Comparison of ENCODE assay signal across 24 mouse cellular contexts in the genomic region with DNA sequence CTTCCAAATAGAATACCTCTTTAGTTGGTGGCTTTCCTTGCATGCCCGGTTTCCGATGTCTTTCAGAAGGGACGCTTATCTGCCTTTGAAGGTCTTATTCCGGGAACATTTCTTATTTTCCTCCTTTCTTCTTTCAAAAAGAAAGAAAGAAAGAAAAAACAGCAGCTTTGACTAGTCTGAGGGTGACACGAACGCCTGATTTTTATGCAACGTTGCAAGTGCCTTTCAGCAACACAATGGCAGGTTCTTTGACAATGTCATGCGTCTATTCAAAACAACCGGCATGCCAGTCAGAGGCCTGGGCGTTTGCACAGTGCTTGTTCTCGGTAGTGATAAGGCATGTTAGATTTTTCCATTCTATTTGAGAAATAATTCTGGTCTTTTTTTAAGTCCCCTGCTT. TPM values are rescaled to one million over a fixed set of nuclear protein-coding genes. Genes with fewer than 3 reads are reported as not detected.
DNase-seq lines count a peak whose midpoint lies in the region; ATAC-seq lines count a peak whose summit lies in the region.
"Had no signal": no experiment of that assay in that cellular context is flagged by ENCODE, and none has a peak within 500 bp of the region (broad histone marks: within the 10 kb centered on the region; RNA-seq: fewer than 3 reads in every experiment).

No protein-coding gene starts in this region.

- no peaks in the 10 kb centered on the region for H3K9me3 ChIP-seq in midbrain, embryonic 14.5 days (ENCODE audit: control insufficient read depth, low read length)
- H3K9me3 ChIP-seq in midbrain, embryonic 15.5 days = no peaks in the 10 kb centered on the region
- H3K9me3 ChIP-seq in forebrain, embryonic 14.5 days (replicated peaks; ENCODE audit: control insufficient read depth, low read length) = no peaks in the 10 kb centered on the region
- H3K9me3 ChIP-seq: embryonic facial prominence, embryonic 10.5 days; heart, embryonic 12.5 days; hindbrain, embryonic 15.5 days had no signal

- DNase-seq in heart, adult 11 months = peak; percentile 36
- no peak for DNase-seq in heart, postnatal 10 days
- peak; percentile 60 for DNase-seq in midbrain, embryonic 14.5 days
- peak; percentile 68 for DNase-seq in forebrain, embryonic 14.5 days (ENCODE audit: low spot score)
- DNase-seq in kidney, postnatal 14 days = no peak
- DNase-seq in yolk sac, embryonic 10.5 days (ENCODE audit: low spot score) = no peak
- DNase-seq: adrenal gland, postnatal 14 days; cerebellum, adult 18-20 months; cerebellum, adult 9-11 months; cerebellum, postnatal 36 days; gastrocnemius, postnatal 14 days; heart, postnatal 36 days had no signal

- H3K4me2 ChIP-seq in midbrain, embryonic 14.5 days (ENCODE audit: low read length) = no peak overlapping the region
- H3K4me2 ChIP-seq in midbrain, embryonic 15.5 days = no peak overlapping the region
- H3K4me2 ChIP-seq in forebrain, embryonic 14.5 days (ENCODE audit: low read length) = no peak overlapping the region
- H3K4me2 ChIP-seq: heart, embryonic 12.5 days; hindbrain, embryonic 15.5 days had no signal

- WGBS in midbrain, embryonic 14.5 days = 8% methylated on average over 11 of the region's 11 CpGs
- 13% methylated on average over 11 of the region's 11 CpGs for WGBS in midbrain, embryonic 15.5 days
- 11% methylated on average over 11 of the region's 11 CpGs for WGBS in forebrain, embryonic 14.5 days

- no peak overlapping the region for H3K9ac ChIP-seq in midbrain, embryonic 14.5 days (replicated peaks; ENCODE audit: low read length)
- no peak overlapping the region for H3K9ac ChIP-seq in midbrain, embryonic 15.5 days
- H3K9ac ChIP-seq in forebrain, embryonic 14.5 days (ENCODE audit: low read length) = no peak overlapping the region
- H3K9ac ChIP-seq: heart, embryonic 12.5 days; hindbrain, embryonic 15.5 days had no signal

- intact Hi-C loops in heart, postnatal 10 days (cut with DNase I) = no loop called here

- no peak overlapping the region for H3K27ac ChIP-seq in midbrain, embryonic 14.5 days (replicated peaks; ENCODE audit: low read depth, low read length)
- H3K27ac ChIP-seq in midbrain, embryonic 15.5 days = no peak overlapping the region
- peak overlapping the region; percentile 16; the same call in 1 of the 2 replicates for H3K27ac ChIP-seq in forebrain, embryonic 14.5 days (ENCODE audit: low read depth, low read length)
- H3K27ac ChIP-seq: embryonic facial prominence, embryonic 10.5 days; hindbrain, embryonic 15.5 days had no signal

- ATAC-seq in midbrain, embryonic 14.5 days (ENCODE audit: low FRiP score, low TSS enrichment) = no peak
- no peak for ATAC-seq in midbrain, embryonic 15.5 days (replicated peaks)
- ATAC-seq in forebrain, embryonic 14.5 days = no peak
- ATAC-seq: intestine, embryonic 16.5 days had no signal

- no peaks in the 10 kb centered on the region for H3K36me3 ChIP-seq in midbrain, embryonic 14.5 days (ENCODE audit: control insufficient read depth, insufficient read depth, low read length)
- no peaks in the 10 kb centered on the region for H3K36me3 ChIP-seq in midbrain, embryonic 15.5 days (replicated peaks)
- no peaks in the 10 kb centered on the region for H3K36me3 ChIP-seq in forebrain, embryonic 14.5 days (ENCODE audit: control insufficient read depth, insufficient read depth, low read length)
- H3K36me3 ChIP-seq: embryonic facial prominence, embryonic 10.5 days; heart, embryonic 12.5 days; hindbrain, embryonic 15.5 days had no signal

- H3K27me3 ChIP-seq in midbrain, embryonic 14.5 days (ENCODE audit: control insufficient read depth, insufficient read depth, low read length) = no peaks in the 10 kb centered on the region
- no peaks in the 10 kb centered on the region for H3K27me3 ChIP-seq in midbrain, embryonic 15.5 days (replicated peaks)
- H3K27me3 ChIP-seq in forebrain, embryonic 14.5 days (replicated peaks; ENCODE audit: control insufficient read depth, insufficient read depth, low read length) = no peaks in the 10 kb centered on the region
- H3K27me3 ChIP-seq: CH12.LX; hindbrain, embryonic 15.5 days had no signal

- H3K4me1 ChIP-seq in midbrain, embryonic 14.5 days (ENCODE audit: control insufficient read depth, insufficient read depth, low read length) = peaks cover 3% of the 10 kb centered on the region; the same call in 1 of the 2 replicates
- peaks cover 9% of the 10 kb centered on the region for H3K4me1 ChIP-seq in midbrain, embryonic 15.5 days
- H3K4me1 ChIP-seq in forebrain, embryonic 14.5 days (ENCODE audit: control insufficient read depth, insufficient read depth, low read length) = peaks cover 10% of the 10 kb centered on the region
- H3K4me1 ChIP-seq: heart, embryonic 12.5 days; hindbrain, embryonic 15.5 days had no signal

- no peak overlapping the region for H3K4me3 ChIP-seq in midbrain, embryonic 14.5 days (replicated peaks; ENCODE audit: low read depth, low read length)
- no peak overlapping the region for H3K4me3 ChIP-seq in midbrain, embryonic 15.5 days
- no peak overlapping the region for H3K4me3 ChIP-seq in forebrain, embryonic 14.5 days (ENCODE audit: low read depth, low read length)
- H3K4me3 ChIP-seq: embryonic facial prominence, embryonic 10.5 days; heart, embryonic 12.5 days; hindbrain, embryonic 15.5 days had no signal

RNA-seq across cellular contexts. Expression of a gene that starts 19.7 kb away (rescaled TPM):
- not detected for total RNA-seq in heart, postnatal 10 days (2021)
- not detected in 2 replicates for polyA plus RNA-seq in midbrain, embryonic 14.5 days (2014; fragmentation: Nextera tagmentation; extraction: Ambion mirVana)
- not detected in 2 replicates for polyA plus RNA-seq in midbrain, embryonic 15.5 days (2015; fragmentation: Nextera tagmentation; extraction: Ambion mirVana)
- polyA plus RNA-seq in forebrain, embryonic 14.5 days (2014; fragmentation: Nextera tagmentation; extraction: Ambion mirVana) = not detected in 2 replicates
- total RNA-seq: adrenal gland, postnatal 14 days; CH12.LX; ES-E14; gastrocnemius, adult 18-20 months; gastrocnemius, postnatal 14 days; heart, adult 8-10 months; heart, postnatal 36 days had no signal
- polyA plus RNA-seq: embryonic facial prominence, embryonic 14.5 days; gonadal fat pad, adult 2 months; heart, embryonic 12.5 days; heart, embryonic 16.5 days; hindbrain, embryonic 15.5 days; intestine, embryonic 16.5 days had no signal

Comparison
In these comparisons a context has a peak if more than half of its experiments do, and no peak if none do; other contexts are left out.
1. DNase-seq: peak in heart, adult 11 months (single experiment), midbrain, embryonic 14.5 days (single experiment) and forebrain, embryonic 14.5 days (single experiment); none in heart, postnatal 10 days (0 of 2), kidney, postnatal 14 days (single experiment) and yolk sac, embryonic 10.5 days (single experiment).